Mouse (Mus musculus): ENCODE measurements at regions not wholly inside any gene's neighbourhood (a gene's known extent, or its start where the extent isn't known, plus 50 kb on each side); places are given as distances from the start of the nearest gene placed in this dataset.
A peak's percentile ranks its signal among the peaks of the same experiment; 100 is the strongest.

GRCm38 (mm10) chr4:69255826-69256753, 301.9 kb upstream of the Brinp1 start:
- no peak overlapping the region for H3K4me2 ChIP-seq (ENCODE audit: low read length)
- H3K4me3 ChIP-seq (ENCODE audit: low read depth, low read length) = no peak overlapping the region
- H3K4me1 ChIP-seq (ENCODE audit: control insufficient read depth, insufficient read depth, low read length) = no peaks in the 10 kb centered on the region
- H3K36me3 ChIP-seq (ENCODE audit: control insufficient read depth, insufficient read depth, low read length) = no peaks in the 10 kb centered on the region
- DNase-seq (ENCODE audit: low spot score) (peak; percentile 24), ATAC-seq (peak; percentile 54)
- no peaks in the 10 kb centered on the region for H3K9me3 ChIP-seq (replicated peaks; ENCODE audit: control insufficient read depth, low read length)
- no peaks in the 10 kb centered on the region for H3K27me3 ChIP-seq (replicated peaks; ENCODE audit: control insufficient read depth, insufficient read depth, low read length)
- H3K27ac ChIP-seq (ENCODE audit: low read depth, low read length) = no peak overlapping the region
- no peak overlapping the region for H3K9ac ChIP-seq (ENCODE audit: low read length)
- WGBS = 45% methylated on average over 9 of the region's 9 CpGs

All from forebrain, embryonic 14.5 days (tissue).